Mouse (Mus musculus) retina, postnatal 7 days (tissue): Measurements from ENCODE around the gene Rgs6.

Experiments
- DNase-seq: peaks from one replicate; pipeline ENCODE4 v3.0.0-alpha.2; 2012; ENCODE audit warnings: low read depth, low spot score

The Rgs6 gene

GRCm38 (mm10) chr12:83179860-83180259, 591.8 kb downstream of the Rgs6 start:
- no peak for DNase-seq

DNA sequence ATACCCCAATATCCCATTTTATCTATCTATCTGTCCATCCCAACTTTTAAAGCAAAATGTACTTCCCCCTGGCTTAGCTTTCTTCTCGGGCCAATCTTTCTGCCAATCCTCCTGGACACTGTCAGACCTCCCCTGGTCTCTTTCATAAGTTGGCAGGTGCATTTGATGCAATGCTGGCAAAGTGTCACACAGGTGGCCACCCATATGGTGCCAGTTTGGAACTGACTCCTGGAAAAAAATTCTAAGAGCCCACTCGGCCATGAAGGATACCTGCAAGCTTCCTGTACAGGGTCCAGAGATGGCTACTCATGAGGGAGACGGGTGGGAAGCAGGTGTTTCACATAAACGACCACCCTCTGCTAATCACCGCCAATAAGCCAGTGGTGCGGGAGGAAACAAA, 592.5 kb downstream of the Rgs6 start:
- no peak for DNase-seq

- DNase-seq = no peak
Measured at GRCm38 (mm10) chr12:83201674-83202073, 613.6 kb downstream of the Rgs6 start.

GRCm38 (mm10) chr12:83204361-83204760, 616.3 kb downstream of the Rgs6 start:
- DNase-seq = no peak

GRCm38 (mm10) chr12:83206866-83207265, 618.8 kb downstream of the Rgs6 start:
- DNase-seq = no peak

DNA sequence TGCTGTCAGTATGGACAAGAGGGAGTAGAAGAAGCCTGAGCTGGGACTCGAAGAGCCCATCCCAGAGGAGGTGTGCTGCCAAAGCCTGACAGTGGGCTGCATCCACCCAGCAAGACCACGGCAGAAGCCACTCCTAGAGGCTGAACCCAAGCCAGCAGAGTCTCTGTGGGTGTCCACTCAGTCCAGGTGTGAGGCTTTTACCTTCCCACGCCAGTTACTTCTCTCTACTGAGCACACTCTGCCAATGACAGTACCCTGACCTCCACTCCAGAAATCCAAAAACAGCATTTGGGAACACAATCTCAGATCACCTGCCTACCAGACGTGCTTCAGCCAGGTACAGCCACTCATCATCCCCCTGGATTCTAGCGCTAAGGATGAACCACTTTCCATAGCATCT, 619.4 kb downstream of the Rgs6 start:
- DNase-seq = no peak

DNA sequence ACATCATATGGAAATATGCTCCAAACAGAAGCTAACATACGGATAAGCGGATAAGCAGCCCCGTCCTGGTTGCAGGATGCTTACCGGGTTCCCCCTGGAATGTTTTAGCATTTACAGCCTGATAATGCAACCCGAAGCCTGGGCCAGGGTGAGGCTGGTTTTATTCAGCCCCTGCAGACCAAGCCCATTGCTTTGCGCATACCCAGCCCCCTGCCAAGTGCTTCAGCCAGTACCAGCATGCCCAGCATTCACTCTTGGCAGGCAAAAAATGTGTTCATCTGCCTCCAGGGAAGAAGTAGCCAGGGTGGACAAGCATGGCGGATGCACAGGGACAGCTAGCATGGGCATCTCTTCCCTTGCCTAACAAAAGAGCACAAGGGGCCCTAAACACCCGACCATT, 619.9 kb downstream of the Rgs6 start:
- no peak for DNase-seq

DNA sequence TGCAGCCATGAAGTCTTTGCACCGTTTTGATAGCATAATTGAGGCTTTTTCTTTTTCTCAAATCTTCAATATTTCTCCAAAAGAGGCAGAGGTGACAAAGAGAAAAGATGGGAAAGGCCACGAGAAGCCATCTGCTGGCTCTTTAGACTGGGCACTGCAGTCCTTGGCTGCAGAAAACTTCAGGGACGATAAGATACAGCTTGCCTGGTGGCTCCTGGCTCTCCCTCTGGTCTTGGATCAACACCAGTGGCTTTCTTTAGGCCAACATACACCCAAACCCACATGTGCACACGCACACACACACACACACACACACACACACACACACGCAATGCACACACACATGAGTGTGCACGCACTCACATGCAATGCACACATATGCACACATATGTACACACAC, 620.7 kb downstream of the Rgs6 start:
- DNase-seq = no peak

DNA sequence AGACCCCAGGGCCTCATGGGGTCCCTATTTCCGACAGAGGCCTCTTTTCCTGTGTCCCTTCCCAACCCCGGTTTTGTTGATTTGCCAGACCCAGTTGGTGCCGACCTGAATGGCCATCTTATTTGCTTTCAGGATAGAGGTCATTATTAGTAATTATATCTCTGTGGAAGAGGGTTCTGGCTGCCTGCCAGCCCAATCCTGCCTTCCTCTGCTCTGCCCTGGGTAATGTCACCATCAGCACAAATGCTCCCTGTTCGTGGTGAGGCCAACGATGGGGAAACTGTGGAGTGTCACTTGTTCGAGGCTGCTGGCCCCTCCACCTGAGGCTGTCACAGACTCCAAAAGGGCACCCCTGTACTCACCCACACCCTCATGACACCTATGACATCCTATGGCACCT, 621.4 kb downstream of the Rgs6 start:
- no peak for DNase-seq

DNA sequence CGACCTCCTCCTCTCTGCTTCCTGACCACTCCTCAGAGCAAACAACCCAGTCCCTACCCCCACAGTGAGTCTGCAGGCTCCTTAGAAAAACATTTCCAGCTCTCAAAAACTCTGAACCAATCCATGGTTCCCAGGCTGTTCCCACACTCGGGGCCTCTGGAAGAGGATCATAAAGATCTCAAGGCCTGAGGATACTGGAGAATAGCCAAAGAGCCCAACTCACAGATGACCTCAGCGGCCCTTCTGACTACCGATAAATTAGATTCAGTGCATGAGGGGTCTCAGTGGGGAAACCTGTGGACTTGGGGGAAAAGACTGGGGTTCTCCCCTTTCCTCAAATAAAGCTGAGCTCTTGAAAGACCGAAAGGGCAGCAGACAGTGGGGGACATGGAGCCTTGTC, 622.2 kb downstream of the Rgs6 start:
- DNase-seq = no peak

- no peak for DNase-seq
Measured at GRCm38 (mm10) chr12:83210735-83211134, 622.6 kb downstream of the Rgs6 start.

- no peak for DNase-seq
Measured at GRCm38 (mm10) chr12:83211146-83211822, 623.2 kb downstream of the Rgs6 start.
